Mouse (Mus musculus): Measurements from ENCODE around the gene 1700028K03Rik.

The 1700028K03Rik gene

GRCm38 (mm10) chr5:107534581-107534980 lies at the start of gene 1700028K03Rik:
TSS of gene 1700028K03Rik (plus strand) at chr5:107534709.
- DNase-seq (ENCODE audit: low read depth, low spot score) = peak; percentile 50

- no peak for DNase-seq (ENCODE audit: low read depth, low spot score)
Observed at GRCm38 (mm10) chr5:107488996-107489395, 45.5 kb upstream of the 1700028K03Rik start.

- peak; percentile 53 for DNase-seq (ENCODE audit: low read depth, low spot score)
Observed at GRCm38 (mm10) chr5:107491036-107491435, 43.5 kb upstream of the 1700028K03Rik start.

- no peak for DNase-seq (ENCODE audit: low read depth, low spot score)
Observed at GRCm38 (mm10) chr5:107492471-107492870, 42.0 kb upstream of the 1700028K03Rik start.

GRCm38 (mm10) chr5:107494759-107495158 lies 39.8 kb upstream of the 1700028K03Rik start:
- DNase-seq (ENCODE audit: low read depth, low spot score) = peak; percentile 43

- no peak for DNase-seq (ENCODE audit: low read depth, low spot score)
Observed at GRCm38 (mm10) chr5:107496047-107496446, 38.5 kb upstream of the 1700028K03Rik start.

- DNase-seq (ENCODE audit: low read depth, low spot score) = peak; percentile 20
Observed at GRCm38 (mm10) chr5:107497519-107498501, 36.7 kb upstream of the 1700028K03Rik start.

- no peak for DNase-seq (ENCODE audit: low read depth, low spot score)
Observed at GRCm38 (mm10) chr5:107498806-107499310, 35.7 kb upstream of the 1700028K03Rik start.

GRCm38 (mm10) chr5:107499891-107500535 lies 34.5 kb upstream of the 1700028K03Rik start:
- DNase-seq (ENCODE audit: low read depth, low spot score) = no peak

- DNase-seq (ENCODE audit: low read depth, low spot score) = no peak
Observed at GRCm38 (mm10) chr5:107500741-107501140, 33.8 kb upstream of the 1700028K03Rik start.

- no peak for DNase-seq (ENCODE audit: low read depth, low spot score)
Observed at GRCm38 (mm10) chr5:107507321-107507720, 27.2 kb upstream of the 1700028K03Rik start, which contains the start of gene Gm42669. TSS of gene Gm42669 (plus strand) at chr5:107507621.

- no peak for DNase-seq (ENCODE audit: low read depth, low spot score)
Observed at GRCm38 (mm10) chr5:107510503-107510902, 24.0 kb upstream of the 1700028K03Rik start.

- DNase-seq (ENCODE audit: low read depth, low spot score) = no peak
Observed at GRCm38 (mm10) chr5:107511326-107511725, 23.2 kb upstream of the 1700028K03Rik start.

GRCm38 (mm10) chr5:107513583-107513982 lies 20.9 kb upstream of the 1700028K03Rik start:
- peak; percentile 58 for DNase-seq (ENCODE audit: low read depth, low spot score)

GRCm38 (mm10) chr5:107515453-107515852 lies 19.1 kb upstream of the 1700028K03Rik start:
- DNase-seq (ENCODE audit: low read depth, low spot score) = no peak

GRCm38 (mm10) chr5:107516087-107516486 lies 18.4 kb upstream of the 1700028K03Rik start:
- no peak for DNase-seq (ENCODE audit: low read depth, low spot score)

- DNase-seq (ENCODE audit: low read depth, low spot score) = no peak
Observed at GRCm38 (mm10) chr5:107518602-107519001, 15.9 kb upstream of the 1700028K03Rik start.

GRCm38 (mm10) chr5:107521386-107521785 lies 13.1 kb upstream of the 1700028K03Rik start:
- DNase-seq (ENCODE audit: low read depth, low spot score) = no peak

- DNase-seq (ENCODE audit: low read depth, low spot score) = no peak
Observed at GRCm38 (mm10) chr5:107521897-107522296, 12.6 kb upstream of the 1700028K03Rik start.

- no peak for DNase-seq (ENCODE audit: low read depth, low spot score)
Observed at GRCm38 (mm10) chr5:107524281-107524680, 10.2 kb upstream of the 1700028K03Rik start.

GRCm38 (mm10) chr5:107528856-107529255 lies 5.7 kb upstream of the 1700028K03Rik start:
- DNase-seq (ENCODE audit: low read depth, low spot score) = no peak

- no peak for DNase-seq (ENCODE audit: low read depth, low spot score)
Observed at GRCm38 (mm10) chr5:107533590-107533989, 919 bp upstream of the 1700028K03Rik start.

Data from R1 (cell line).